12 mouse cellular contexts compared by ENCODE assay signal in the genomic region with DNA sequence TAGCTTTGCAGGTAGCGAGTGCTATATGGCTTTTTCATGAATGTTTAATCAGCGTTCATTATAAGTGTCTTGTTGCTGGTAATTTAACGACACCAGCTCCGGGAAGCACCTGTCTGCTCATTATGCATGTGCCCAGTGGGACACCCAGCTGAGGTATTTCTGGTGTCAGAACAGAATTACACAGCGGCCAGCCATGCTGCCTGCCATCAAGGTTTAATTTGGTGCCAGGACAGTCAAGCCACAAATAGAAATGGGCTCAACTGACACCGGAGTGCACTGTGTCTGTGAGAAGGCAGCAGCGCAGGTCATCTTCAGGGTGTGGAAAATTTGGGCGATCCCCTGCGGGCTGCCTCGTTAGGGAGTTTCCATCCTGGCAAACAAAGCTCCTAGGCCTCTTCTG.
A peak's percentile ranks its signal among the peaks of the same experiment; 100 is the strongest.
DNase-seq lines count a peak whose midpoint lies in the region; ATAC-seq lines count a peak whose summit lies in the region.
"Had no signal": no experiment of that assay in that cellular context is flagged by ENCODE, and none has a peak within 500 bp of the region (broad histone marks: within the 10 kb centered on the region; RNA-seq: fewer than 3 reads in every experiment).

No protein-coding gene starts in this region.

- H3K4me3 ChIP-seq in heart, embryonic 11.5 days (ENCODE audit: low read depth, low read length): no peak overlapping the region
- no peak overlapping the region for H3K4me3 ChIP-seq in embryonic facial prominence, embryonic 15.5 days (replicated peaks)
- no peak overlapping the region for H3K4me3 ChIP-seq in midbrain, embryonic 16.5 days (ENCODE audit: low read depth, low read length)
- H3K4me3 ChIP-seq in kidney, embryonic 14.5 days (ENCODE audit: low read length): no peak overlapping the region
- H3K4me3 ChIP-seq: liver, embryonic 13.5 days had no signal

- H3K36me3 ChIP-seq in heart, embryonic 11.5 days (ENCODE audit: control insufficient read depth, insufficient read depth, low read length): no peaks in the 10 kb centered on the region
- H3K36me3 ChIP-seq in embryonic facial prominence, embryonic 15.5 days: no peaks in the 10 kb centered on the region
- H3K36me3 ChIP-seq in midbrain, embryonic 16.5 days (ENCODE audit: control insufficient read depth, insufficient read depth, low read length): no peaks in the 10 kb centered on the region
- no peaks in the 10 kb centered on the region for H3K36me3 ChIP-seq in kidney, embryonic 14.5 days (ENCODE audit: control insufficient read depth, insufficient read depth, low read length)
- H3K36me3 ChIP-seq: liver, embryonic 13.5 days had no signal

- H3K4me2 ChIP-seq in heart, embryonic 11.5 days: no peak overlapping the region
- H3K4me2 ChIP-seq in embryonic facial prominence, embryonic 15.5 days (replicated peaks): no peak overlapping the region
- no peak overlapping the region for H3K4me2 ChIP-seq in midbrain, embryonic 16.5 days (ENCODE audit: low read length)
- H3K4me2 ChIP-seq in kidney, embryonic 14.5 days (replicated peaks; ENCODE audit: low read depth, low read length): no peak overlapping the region
- H3K4me2 ChIP-seq: liver, embryonic 13.5 days had no signal

- no peaks in the 10 kb centered on the region for H3K4me1 ChIP-seq in heart, embryonic 11.5 days (ENCODE audit: control insufficient read depth, insufficient read depth, low read length)
- peaks cover 7% of the 10 kb centered on the region; the same call in 1 of the 2 replicates for H3K4me1 ChIP-seq in embryonic facial prominence, embryonic 15.5 days
- H3K4me1 ChIP-seq in midbrain, embryonic 16.5 days (ENCODE audit: control insufficient read depth, insufficient read depth, low read length): peaks cover 12% of the 10 kb centered on the region
- H3K4me1 ChIP-seq in kidney, embryonic 14.5 days (ENCODE audit: control insufficient read depth, insufficient read depth, low read length): 0 out of 2 replicates have a peak, but pooled peaks cover 3% of the 10 kb centered on the region
- H3K4me1 ChIP-seq: liver, embryonic 13.5 days had no signal

- H3K9me3 ChIP-seq in heart, embryonic 11.5 days (replicated peaks; ENCODE audit: control insufficient read depth, low read length): no peaks in the 10 kb centered on the region
- no peaks in the 10 kb centered on the region for H3K9me3 ChIP-seq in embryonic facial prominence, embryonic 15.5 days (replicated peaks)
- no peaks in the 10 kb centered on the region for H3K9me3 ChIP-seq in midbrain, embryonic 16.5 days (replicated peaks; ENCODE audit: control insufficient read depth, low read length, poor library complexity, severe bottlenecking)
- H3K9me3 ChIP-seq in kidney, embryonic 14.5 days (ENCODE audit: control insufficient read depth, low read length): no peaks in the 10 kb centered on the region
- H3K9me3 ChIP-seq: liver, embryonic 13.5 days had no signal

- ATAC-seq in heart, embryonic 11.5 days (replicated peaks; ENCODE audit: insufficient number of reproducible peaks, low FRiP score, low TSS enrichment): no peak
- 0 out of 2 replicates have a peak, but pooled peaks have one; percentile 43 for ATAC-seq in embryonic facial prominence, embryonic 15.5 days (ENCODE audit: insufficient number of reproducible peaks, low FRiP score, low TSS enrichment, low read depth)
- no peak for ATAC-seq in midbrain, embryonic 16.5 days
- no peak for ATAC-seq in kidney, embryonic 14.5 days (ENCODE audit: low FRiP score, low TSS enrichment)

- no peaks in the 10 kb centered on the region for H3K27me3 ChIP-seq in heart, embryonic 11.5 days (ENCODE audit: control insufficient read depth, insufficient read depth, low read length)
- H3K27me3 ChIP-seq in embryonic facial prominence, embryonic 15.5 days: no peaks in the 10 kb centered on the region
- H3K27me3 ChIP-seq in midbrain, embryonic 16.5 days (ENCODE audit: control insufficient read depth, insufficient read depth, low read depth, low read length): no peaks in the 10 kb centered on the region
- H3K27me3 ChIP-seq in kidney, embryonic 14.5 days (ENCODE audit: control insufficient read depth, insufficient read depth, low read length): no peaks in the 10 kb centered on the region
- H3K27me3 ChIP-seq: liver, embryonic 13.5 days had no signal

- no peak overlapping the region for H3K9ac ChIP-seq in heart, embryonic 11.5 days (ENCODE audit: low read depth, low read length)
- H3K9ac ChIP-seq in embryonic facial prominence, embryonic 15.5 days: no peak overlapping the region
- peak overlapping the region; percentile 10; the same call in 1 of the 2 replicates for H3K9ac ChIP-seq in midbrain, embryonic 16.5 days (ENCODE audit: low read depth, low read length)
- no peak overlapping the region for H3K9ac ChIP-seq in kidney, embryonic 14.5 days (ENCODE audit: low read depth, low read length)
- H3K9ac ChIP-seq: liver, embryonic 13.5 days had no signal

- peak; percentile 40 for DNase-seq in heart, adult 8-10 months (ENCODE audit: low spot score)
- DNase-seq in cerebellum, adult 8-10 months: peak; percentile 10
- no peak for DNase-seq in ovary, adult 18-20 months (ENCODE audit: low spot score)
- DNase-seq: adrenal gland, postnatal 36 days; layer of hippocampus, adult 9-11 months; liver, embryonic 13.5 days; spleen, adult 18-20 months had no signal

- H3K27ac ChIP-seq in heart, embryonic 11.5 days (ENCODE audit: low read depth, low read length): no peak overlapping the region
- no peak overlapping the region for H3K27ac ChIP-seq in embryonic facial prominence, embryonic 15.5 days (replicated peaks)
- H3K27ac ChIP-seq in midbrain, embryonic 16.5 days (ENCODE audit: low read length): no peak overlapping the region
- H3K27ac ChIP-seq in kidney, embryonic 14.5 days (ENCODE audit: low read depth, low read length): no peak overlapping the region
- H3K27ac ChIP-seq: kidney, postnatal 0 days; liver, embryonic 13.5 days had no signal

- 54% methylated on average over 10 of the region's 10 CpGs for WGBS in heart, embryonic 11.5 days (ENCODE audit: insufficient replicate concordance)
- 39% methylated on average over 10 of the region's 10 CpGs for WGBS in embryonic facial prominence, embryonic 15.5 days
- 32% methylated on average over 10 of the region's 10 CpGs for WGBS in midbrain, embryonic 16.5 days
- WGBS in kidney, embryonic 14.5 days: 51% methylated on average over 10 of the region's 10 CpGs
